Mouse (Mus musculus): ENCODE results near the gene Cyfip2.

Cyfip2 gene

GRCm38 (mm10) chr11:46312523-46313035, at the start of gene Cyfip2:
Gene Cyfip2 (minus strand): TSS chr11:46312859.
- ATAC-seq (ENCODE audit: insufficient number of reproducible peaks, low FRiP score, low TSS enrichment), result peak; percentile 49

- no peak for ATAC-seq (ENCODE audit: insufficient number of reproducible peaks, low FRiP score, low TSS enrichment)
Measured at GRCm38 (mm10) chr11:46360991-46361665, 48.5 kb upstream of the Cyfip2 start.

- no peak for ATAC-seq (ENCODE audit: insufficient number of reproducible peaks, low FRiP score, low TSS enrichment)
Measured at GRCm38 (mm10) chr11:46358369-46358768, 45.7 kb upstream of the Cyfip2 start.

GRCm38 (mm10) chr11:46349681-46350410, 37.2 kb upstream of the Cyfip2 start:
- no peak for ATAC-seq (ENCODE audit: insufficient number of reproducible peaks, low FRiP score, low TSS enrichment)

- no peak for ATAC-seq (ENCODE audit: insufficient number of reproducible peaks, low FRiP score, low TSS enrichment)
Measured at GRCm38 (mm10) chr11:46348416-46348815, 35.8 kb upstream of the Cyfip2 start.

GRCm38 (mm10) chr11:46347756-46348155, 35.1 kb upstream of the Cyfip2 start:
- no peak for ATAC-seq (ENCODE audit: insufficient number of reproducible peaks, low FRiP score, low TSS enrichment)

- ATAC-seq (ENCODE audit: insufficient number of reproducible peaks, low FRiP score, low TSS enrichment), result no peak
Measured at GRCm38 (mm10) chr11:46343886-46344546, 31.4 kb upstream of the Cyfip2 start.

GRCm38 (mm10) chr11:46341960-46342359, 29.3 kb upstream of the Cyfip2 start:
- no peak for ATAC-seq (ENCODE audit: insufficient number of reproducible peaks, low FRiP score, low TSS enrichment)

GRCm38 (mm10) chr11:46336020-46336419, 23.4 kb upstream of the Cyfip2 start:
- no peak for ATAC-seq (ENCODE audit: insufficient number of reproducible peaks, low FRiP score, low TSS enrichment)

GRCm38 (mm10) chr11:46332217-46332616, 19.6 kb upstream of the Cyfip2 start:
- no peak for ATAC-seq (ENCODE audit: insufficient number of reproducible peaks, low FRiP score, low TSS enrichment)

GRCm38 (mm10) chr11:46326271-46327015, 13.8 kb upstream of the Cyfip2 start:
- no peak for ATAC-seq (ENCODE audit: insufficient number of reproducible peaks, low FRiP score, low TSS enrichment)

- ATAC-seq (ENCODE audit: insufficient number of reproducible peaks, low FRiP score, low TSS enrichment), result no peak
Measured at GRCm38 (mm10) chr11:46321559-46321958, 8.9 kb upstream of the Cyfip2 start.

GRCm38 (mm10) chr11:46314534-46314933, 1.9 kb upstream of the Cyfip2 start:
- ATAC-seq (ENCODE audit: insufficient number of reproducible peaks, low FRiP score, low TSS enrichment), result no peak

GRCm38 (mm10) chr11:46313851-46314250, 1.2 kb upstream of the Cyfip2 start:
- no peak for ATAC-seq (ENCODE audit: insufficient number of reproducible peaks, low FRiP score, low TSS enrichment)

GRCm38 (mm10) chr11:46311703-46312522, 746 bp downstream of the Cyfip2 start:
- peak; percentile 69 for ATAC-seq (ENCODE audit: insufficient number of reproducible peaks, low FRiP score, low TSS enrichment)

GRCm38 (mm10) chr11:46311181-46311702, 1.4 kb downstream of the Cyfip2 start:
- ATAC-seq (ENCODE audit: insufficient number of reproducible peaks, low FRiP score, low TSS enrichment), result peak; percentile 3; the same call in 1 of the 2 replicates

GRCm38 (mm10) chr11:46310647-46311063, 2.0 kb downstream of the Cyfip2 start:
- ATAC-seq (ENCODE audit: insufficient number of reproducible peaks, low FRiP score, low TSS enrichment), result no peak

- peak; percentile 24; the same call in 1 of the 2 replicates for ATAC-seq (ENCODE audit: insufficient number of reproducible peaks, low FRiP score, low TSS enrichment)
Measured at GRCm38 (mm10) chr11:46309808-46310555, 2.7 kb downstream of the Cyfip2 start.
